Mouse (Mus musculus): ENCODE data around the gene Kcnf1. TPM values are rescaled to one million over a fixed set of nuclear protein-coding genes. Genes with fewer than 3 reads are reported as not detected.

The Kcnf1 gene
- polyA plus RNA-seq, 1 experiment from 2014 or later: 4.1 TPM

- no peaks in the 10 kb centered on the region for H3K27me3 ChIP-seq
- H3K27ac ChIP-seq (replicated peaks): no peak overlapping the region
- no peaks in the 10 kb centered on the region for H3K9me3 ChIP-seq
- no peak overlapping the region for H3K4me2 ChIP-seq (replicated peaks)
- H3K9ac ChIP-seq (replicated peaks): no peak overlapping the region
- ATAC-seq (replicated peaks): no peak
- no peaks in the 10 kb centered on the region for H3K36me3 ChIP-seq
- H3K4me1 ChIP-seq: no peaks in the 10 kb centered on the region
- WGBS: 86% methylated on average over 2 of the region's 2 CpGs
- no peak overlapping the region for H3K4me3 ChIP-seq
Measured at GRCm38 (mm10) chr12:17192887-17193286, 16.2 kb upstream of the Kcnf1 start.

- 26% methylated on average over 7 of the region's 7 CpGs for WGBS
- Histone ChIP-seq H3K27me3 (no peaks in the 10 kb centered on the region), H3K9ac (replicated peaks) (no peak overlapping the region), H3K9me3 (no peaks in the 10 kb centered on the region), H3K4me2 (replicated peaks) (no peak overlapping the region), H3K36me3 (no peaks in the 10 kb centered on the region), H3K4me1 (peaks cover 8% of the 10 kb centered on the region; the same call in 1 of the 2 replicates), H3K4me3 (no peak overlapping the region), H3K27ac (replicated peaks) (no peak overlapping the region)
- ATAC-seq (replicated peaks): 0 out of 2 replicates have a peak, but pooled peaks have one; percentile 32
Measured at GRCm38 (mm10) chr12:17184303-17184775, 7.7 kb upstream of the Kcnf1 start.

- Histone ChIP-seq H3K4me2 (replicated peaks) (no peak overlapping the region), H3K27ac (replicated peaks) (no peak overlapping the region), H3K9ac (replicated peaks) (no peak overlapping the region), H3K9me3 (no peaks in the 10 kb centered on the region), H3K4me3 (no peak overlapping the region), H3K36me3 (no peaks in the 10 kb centered on the region), H3K27me3 (no peaks in the 10 kb centered on the region), H3K4me1 (peaks cover 8% of the 10 kb centered on the region; the same call in 1 of the 2 replicates)
- 25% methylated on average over 10 of the region's 10 CpGs for WGBS
- peak; percentile 59; the same call in 1 of the 2 replicates for ATAC-seq (replicated peaks)
Measured at GRCm38 (mm10) chr12:17183788-17184187, 7.1 kb upstream of the Kcnf1 start.

GRCm38 (mm10) chr12:17176041-17176756, 489 bp downstream of the Kcnf1 start:
- under 1% methylated on average over 54 of the region's 54 CpGs for WGBS

GRCm38 (mm10) chr12:17175531-17175951, 1.1 kb downstream of the Kcnf1 start:
- H3K9me3 ChIP-seq: no peaks in the 10 kb centered on the region
- peak overlapping the region; percentile 98 for H3K4me2 ChIP-seq (replicated peaks)
- peaks cover 11% of the 10 kb centered on the region for H3K27me3 ChIP-seq
- peaks cover 14% of the 10 kb centered on the region for H3K4me1 ChIP-seq
- H3K36me3 ChIP-seq: no peaks in the 10 kb centered on the region
- ATAC-seq (replicated peaks): 0 out of 2 replicates have a peak, but pooled peaks have one; percentile 4
- H3K9ac ChIP-seq (replicated peaks): peak overlapping the region; percentile 65
- no peak overlapping the region for H3K27ac ChIP-seq (replicated peaks)
- 20% methylated on average over 25 of the region's 25 CpGs for WGBS
- peak overlapping the region; percentile 57 for H3K4me3 ChIP-seq

More at GRCm38 (mm10) chr12:17176041-17176756, 489 bp downstream of the Kcnf1 start:
- peak overlapping the region; percentile 65 for H3K9ac ChIP-seq (replicated peaks)
- peaks cover 11% of the 10 kb centered on the region for H3K27me3 ChIP-seq
- no peaks in the 10 kb centered on the region for H3K36me3 ChIP-seq
- H3K27ac ChIP-seq (replicated peaks): peak overlapping the region; percentile 67
- no peaks in the 10 kb centered on the region for H3K9me3 ChIP-seq
- H3K4me2 ChIP-seq (replicated peaks): peak overlapping the region; percentile 98
- peaks cover 14% of the 10 kb centered on the region for H3K4me1 ChIP-seq
- peak overlapping the region; percentile 57 for H3K4me3 ChIP-seq
- peak; percentile 82 for ATAC-seq (replicated peaks)

- WGBS: 84% methylated on average over 20 of the region's 20 CpGs
- Histone ChIP-seq H3K27ac (replicated peaks) (no peak overlapping the region), H3K9ac (replicated peaks) (peak overlapping the region; percentile 65; the same call in 1 of the 2 replicates), H3K4me3 (peak overlapping the region; percentile 57), H3K9me3 (no peaks in the 10 kb centered on the region), H3K4me1 (peaks cover 14% of the 10 kb centered on the region), H3K27me3 (peaks cover 11% of the 10 kb centered on the region), H3K4me2 (replicated peaks) (peak overlapping the region; percentile 98), H3K36me3 (no peaks in the 10 kb centered on the region)
- no peak for ATAC-seq (replicated peaks)
Measured at GRCm38 (mm10) chr12:17175124-17175523, 1.6 kb downstream of the Kcnf1 start.

- 81% methylated on average over 10 of the region's 10 CpGs for WGBS
- H3K27ac ChIP-seq (replicated peaks): no peak overlapping the region
- H3K4me2 ChIP-seq (replicated peaks): no peak overlapping the region
- H3K27me3 ChIP-seq: peaks cover 11% of the 10 kb centered on the region
- peaks cover 14% of the 10 kb centered on the region for H3K4me1 ChIP-seq
- no peak overlapping the region for H3K4me3 ChIP-seq
- ATAC-seq (replicated peaks): no peak
- no peaks in the 10 kb centered on the region for H3K36me3 ChIP-seq
- no peaks in the 10 kb centered on the region for H3K9me3 ChIP-seq
- H3K9ac ChIP-seq (replicated peaks): no peak overlapping the region
Measured at GRCm38 (mm10) chr12:17174134-17174893, 2.4 kb downstream of the Kcnf1 start.

- H3K36me3 ChIP-seq: no peaks in the 10 kb centered on the region
- peaks cover 4% of the 10 kb centered on the region; the same call in 1 of the 2 replicates for H3K4me1 ChIP-seq
- H3K4me3 ChIP-seq: no peak overlapping the region
- H3K27me3 ChIP-seq: peaks cover 10% of the 10 kb centered on the region
- no peak overlapping the region for H3K27ac ChIP-seq (replicated peaks)
- no peak overlapping the region for H3K9ac ChIP-seq (replicated peaks)
- no peak for ATAC-seq (replicated peaks)
- no peaks in the 10 kb centered on the region for H3K9me3 ChIP-seq
- WGBS: 93% methylated on average over 10 of the region's 10 CpGs
- H3K4me2 ChIP-seq (replicated peaks): no peak overlapping the region
Measured at GRCm38 (mm10) chr12:17170406-17170805, 6.3 kb downstream of the Kcnf1 start.

- no peaks in the 10 kb centered on the region for H3K36me3 ChIP-seq
- no peak for ATAC-seq (replicated peaks)
- no peaks in the 10 kb centered on the region for H3K4me1 ChIP-seq
- H3K9me3 ChIP-seq: no peaks in the 10 kb centered on the region
- WGBS: 82% methylated on average over 2 of the region's 2 CpGs
- no peak overlapping the region for H3K4me2 ChIP-seq (replicated peaks)
- H3K27ac ChIP-seq (replicated peaks): no peak overlapping the region
- H3K9ac ChIP-seq (replicated peaks): no peak overlapping the region
- no peaks in the 10 kb centered on the region for H3K27me3 ChIP-seq
- no peak overlapping the region for H3K4me3 ChIP-seq
Measured at GRCm38 (mm10) chr12:17166116-17166515, 10.6 kb downstream of the Kcnf1 start.

GRCm38 (mm10) chr12:17163996-17164395, 12.7 kb downstream of the Kcnf1 start:
- H3K9ac ChIP-seq (replicated peaks): no peak overlapping the region
- no peak overlapping the region for H3K4me3 ChIP-seq
- H3K9me3 ChIP-seq: no peaks in the 10 kb centered on the region
- H3K27ac ChIP-seq (replicated peaks): no peak overlapping the region
- H3K4me1 ChIP-seq: no peaks in the 10 kb centered on the region
- H3K27me3 ChIP-seq: no peaks in the 10 kb centered on the region
- H3K36me3 ChIP-seq: no peaks in the 10 kb centered on the region
- no peak for ATAC-seq (replicated peaks)
- WGBS: 90% methylated on average over 3 of the region's 3 CpGs
- no peak overlapping the region for H3K4me2 ChIP-seq (replicated peaks)

- Histone ChIP-seq H3K27ac (replicated peaks) (no peak overlapping the region), H3K36me3 (no peaks in the 10 kb centered on the region), H3K27me3 (no peaks in the 10 kb centered on the region), H3K9ac (replicated peaks) (no peak overlapping the region), H3K4me3 (no peak overlapping the region), H3K4me2 (replicated peaks) (no peak overlapping the region), H3K9me3 (no peaks in the 10 kb centered on the region), H3K4me1 (no peaks in the 10 kb centered on the region)
- no peak for ATAC-seq (replicated peaks)
- WGBS: 76% methylated on average over 7 of the region's 7 CpGs
Measured at GRCm38 (mm10) chr12:17159549-17159948, 17.1 kb downstream of the Kcnf1 start.

- Histone ChIP-seq H3K4me2 (replicated peaks) (no peak overlapping the region), H3K4me1 (no peaks in the 10 kb centered on the region), H3K27ac (replicated peaks) (no peak overlapping the region), H3K4me3 (no peak overlapping the region), H3K9ac (replicated peaks) (no peak overlapping the region), H3K36me3 (no peaks in the 10 kb centered on the region), H3K27me3 (no peaks in the 10 kb centered on the region), H3K9me3 (no peaks in the 10 kb centered on the region)
- WGBS: 93% methylated on average over 15 of the region's 15 CpGs
- no peak for ATAC-seq (replicated peaks)
Measured at GRCm38 (mm10) chr12:17157558-17157957, 19.1 kb downstream of the Kcnf1 start.
